Mouse (Mus musculus) MEL (cell line): Measurements from ENCODE around the gene Atf3. TPM values are rescaled to one million over a fixed set of nuclear protein-coding genes. Genes with fewer than 3 reads are reported as not detected.

Source experiments
- DNase-seq: peaks from one replicate; pipeline ENCODE4 v3.0.0; 2011; ENCODE audit warnings: low read depth, low spot score
- H3K27ac ChIP-seq: 2 replicates; pipeline ENCODE4 v1.5.1; 2012; ENCODE audit warnings: low read depth, mild to moderate bottlenecking, control low read depth, low read length, moderate library complexity; ENCODE audit not compliant: control insufficient read depth
- H3K27me3 ChIP-seq, 2 experiments: fragments of 150-350 bp in 1 of 2; sonication (generic) in 1 of 2; 2 replicates each; pipeline ENCODE4 v1.6.1; 2012; ENCODE audit warnings: low read length in 2 of 2, mild to moderate bottlenecking in 2 of 2, improper control_type of control experiment in 1 of 2, moderate library complexity in 1 of 2; ENCODE audit not compliant: insufficient read depth in 2 of 2, control insufficient read depth in 1 of 2
- H3K36me3 ChIP-seq, 2 experiments: 2 replicates each; pipeline ENCODE4 v1.6.1; 2012 to 2014; ENCODE audit warnings: low read length in 2 of 2, improper control_type of control experiment in 1 of 2, inconsistent platforms in 1 of 2, mild to moderate bottlenecking in 1 of 2; ENCODE audit not compliant: insufficient read depth in 2 of 2, control insufficient read depth in 1 of 2
- H3K4me1 ChIP-seq, 2 experiments: fragments of 150-350 bp in 1 of 2; sonication (generic) in 1 of 2; 2 replicates each; pipeline ENCODE4 v1.6.1; 2012; ENCODE audit warnings: low read length in 2 of 2, improper control_type of control experiment in 1 of 2, mild to moderate bottlenecking in 1 of 2; ENCODE audit not compliant: insufficient read depth in 2 of 2, control insufficient read depth in 1 of 2
- H3K4me3 ChIP-seq, 2 experiments: fragments of 150-350 bp in 1 of 2; sonication (generic) in 1 of 2; 2 replicates each; pipeline ENCODE4 v1.5.1; 2012; ENCODE audit warnings: low read depth in 2 of 2, low read length in 2 of 2, mild to moderate bottlenecking in 2 of 2, moderate library complexity in 2 of 2, control low read depth in 1 of 2, improper control_type of control experiment in 1 of 2; ENCODE audit not compliant: control insufficient read depth in 1 of 2, insufficient read depth in 1 of 2
- H3K79me2 ChIP-seq: 2 replicates; pipeline ENCODE4 v1.6.1; 2012; ENCODE audit warnings: mild to moderate bottlenecking, low read length, moderate library complexity; ENCODE audit not compliant: control insufficient read depth, poor library complexity, insufficient read depth
- H3K9ac ChIP-seq: 2 replicates; pipeline ENCODE4 v1.6.1; 2012; ENCODE audit warnings: low read depth, mild to moderate bottlenecking, control low read depth, low read length, moderate library complexity; ENCODE audit not compliant: control insufficient read depth, poor library complexity, severe bottlenecking
- H3K9me3 ChIP-seq: fragments of 150-350 bp; sonication (generic); replicated peaks from 2 replicates; pipeline ENCODE4 v1.6.1; 2012; ENCODE audit warnings: mild to moderate bottlenecking, low read length, improper control_type of control experiment, moderate library complexity; ENCODE audit not compliant: insufficient read depth
- CHD2 ChIP-seq: IDR thresholded peaks from 2 replicates; pipeline ENCODE4 v1.6.1; 2011; ENCODE audit warnings: low read length, improper control_type of control experiment
- E2F4 ChIP-seq: IDR thresholded peaks from 2 replicates; pipeline ENCODE4 v1.6.1; 2011; ENCODE audit warnings: low read depth, low read length, improper control_type of control experiment, borderline replicate concordance
- ELF1 ChIP-seq: IDR thresholded peaks from 2 replicates; pipeline ENCODE4 v1.6.1; 2014; ENCODE audit warnings: low read depth, mild to moderate bottlenecking, inconsistent platforms, low read length, improper control_type of control experiment, moderate library complexity
- ETS1 ChIP-seq: IDR thresholded peaks from 2 replicates; pipeline ENCODE4 v1.6.1; 2012; ENCODE audit warnings: low read depth, mild to moderate bottlenecking, inconsistent platforms, low read length, improper control_type of control experiment, moderate library complexity
- GABPA ChIP-seq: IDR thresholded peaks from 2 replicates; pipeline ENCODE4 v1.6.1; 2012; ENCODE audit warnings: low read depth, mild to moderate bottlenecking, inconsistent platforms, low read length, improper control_type of control experiment, moderate library complexity
- GATA1 ChIP-seq: IDR thresholded peaks from 2 replicates; pipeline ENCODE4 v1.6.1; 2011; ENCODE audit warnings: low read depth, low read length, improper control_type of control experiment
- HCFC1 ChIP-seq: IDR thresholded peaks from 2 replicates; pipeline ENCODE4 v1.6.1; 2012; ENCODE audit warnings: low read depth, mild to moderate bottlenecking, inconsistent platforms, low read length, improper control_type of control experiment, moderate library complexity
- KAT2A ChIP-seq: conservative IDR thresholded peaks from 2 replicates; pipeline ENCODE4 v1.6.1; 2012; ENCODE audit warnings: low read depth, low read length, improper control_type of control experiment, inconsistent platforms
- MAFK ChIP-seq: IDR thresholded peaks from 2 replicates; pipeline ENCODE4 v1.6.1; 2011; ENCODE audit warnings: low read depth, mild to moderate bottlenecking, low read length, improper control_type of control experiment, borderline replicate concordance
- MAZ ChIP-seq: IDR thresholded peaks from 2 replicates; pipeline ENCODE4 v1.6.1; 2012; ENCODE audit warnings: low read depth, mild to moderate bottlenecking, inconsistent platforms, low read length, improper control_type of control experiment
- MXI1 ChIP-seq: IDR thresholded peaks from 2 replicates; pipeline ENCODE4 v1.6.1; 2011; ENCODE audit warnings: mild to moderate bottlenecking, low read depth, low read length, improper control_type of control experiment
- MYB ChIP-seq: IDR thresholded peaks from 2 replicates; pipeline ENCODE4 v1.6.1; 2011; ENCODE audit warnings: mild to moderate bottlenecking, low read depth, low read length, improper control_type of control experiment
- NELFE ChIP-seq: IDR thresholded peaks from 2 replicates; pipeline ENCODE4 v1.6.1; 2011; ENCODE audit warnings: low read depth, low read length, improper control_type of control experiment
- NRF1 ChIP-seq: IDR thresholded peaks from 2 replicates; pipeline ENCODE4 v1.6.1; 2014; ENCODE audit warnings: low read depth, mild to moderate bottlenecking, inconsistent platforms, low read length, improper control_type of control experiment, moderate library complexity; ENCODE audit not compliant: poor library complexity, insufficient read depth, severe bottlenecking
- POLR2A ChIP-seq, 2 experiments: IDR thresholded peaks; 2 replicates each; pipeline ENCODE4 v1.6.1; 2011 to 2012; ENCODE audit warnings: low read length in 2 of 2, mild to moderate bottlenecking in 2 of 2, control low read depth in 1 of 2, improper control_type of control experiment in 1 of 2, low read depth in 1 of 2, moderate library complexity in 1 of 2; ENCODE audit not compliant: control insufficient read depth in 1 of 2, insufficient read depth in 1 of 2, poor library complexity in 1 of 2
- TAL1 ChIP-seq: IDR thresholded peaks from 2 replicates; pipeline ENCODE4 v1.6.1; 2012; ENCODE audit warnings: mild to moderate bottlenecking, inconsistent platforms, low read length, moderate library complexity, mixed read lengths
- TBP ChIP-seq: IDR thresholded peaks from 2 replicates; pipeline ENCODE4 v1.8.0; 2011; ENCODE audit warnings: low read depth, low read length, improper control_type of control experiment
- polyA plus RNA-seq, 2 experiments: library from polyadenylated mRNA; stranded (reverse) in 1 of 2; unstranded in 1 of 2; fragments of >175 nt in 1 of 2; fragments of >200 nt in 1 of 2; gene quantifications; 2 replicates each; pipeline versions ENCODE4 v1.2.1 to v1.2.4; 2012; ENCODE audit warnings: low replicate concordance in 2 of 2, low read depth in 1 of 2; ENCODE audit not compliant: insufficient read length in 2 of 2, insufficient read depth in 1 of 2, missing spikeins in 1 of 2
- total RNA-seq: library from RNA; depleted of rRNA; stranded (reverse); fragments of 300-350 nt; gene quantifications from 2 replicates; pipeline ENCODE4 v1.2.3, GENCODE M21; 2012

Gene Atf3
- total and polyA plus RNA-seq, 3 experiments: 0.46 to 1.4 TPM; not detected in 1

DNA sequence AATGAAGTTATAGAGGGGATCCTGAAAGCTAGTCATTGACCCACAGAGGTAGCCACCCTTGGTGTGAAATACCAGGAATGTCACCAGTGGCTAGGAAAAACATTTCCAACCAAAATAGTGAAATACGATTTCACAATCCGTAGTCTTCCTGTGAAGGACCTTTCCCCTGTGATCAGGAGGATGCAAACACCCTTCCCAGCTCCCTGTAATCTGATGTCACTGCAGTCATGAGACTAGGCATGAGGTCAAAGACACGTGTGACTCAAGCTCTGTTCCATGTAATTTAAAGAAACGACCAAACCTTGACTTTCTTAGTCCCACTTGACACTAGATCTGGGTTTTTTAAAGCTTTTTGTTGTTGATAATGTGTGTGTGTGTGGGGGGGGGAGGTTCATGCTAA lies 21.8 kb upstream of the Atf3 start:
- no peak for TF ChIP-seq KAT2A
- TF ChIP-seq GABPA: no peak
- TF ChIP-seq NRF1: no peak
- no peak for TF ChIP-seq ETS1
- TF ChIP-seq MAZ: no peak
- H3K4me3 ChIP-seq: no peak overlapping the region
- H3K27ac ChIP-seq: no peak overlapping the region

GRCm38 (mm10) chr1:191235788-191236542 lies 18.1 kb upstream of the Atf3 start:
- H3K79me2 ChIP-seq: no peaks in the 10 kb centered on the region
- TF ChIP-seq MAFK (no peak), GATA1 (no peak), CHD2 (no peak), NELFE (no peak), HCFC1 (no peak), TBP (no peak), MYB (no peak), POLR2A (IDR thresholded peaks at IDR 0.05; ENCODE audit: control insufficient read depth in 1 of 2, insufficient read depth in 1 of 2, low read depth in 1 of 2, low read length in 2 of 2, poor library complexity in 1 of 2) (no peak), TAL1 (no peak), E2F4 (no peak), ELF1 (no peak), MXI1 (no peak)
- no peak overlapping the region for H3K27ac ChIP-seq
- H3K27me3 ChIP-seq: no peaks in the 10 kb centered on the region
- DNase-seq: no peak
- no peaks in the 10 kb centered on the region for H3K4me1 ChIP-seq
- no peak overlapping the region for H3K9ac ChIP-seq
- H3K9me3 ChIP-seq: no peaks in the 10 kb centered on the region
- no peak overlapping the region for H3K4me3 ChIP-seq
- H3K36me3 ChIP-seq: no peaks in the 10 kb centered on the region

More for the DNA sequence above, 21.8 kb upstream of the Atf3 start:
- Histone ChIP-seq H3K27me3 (no peaks in the 10 kb centered on the region), H3K4me1 (peaks cover 0 to 4% of the 10 kb centered on the region in 2 experiments; a peak in 2 of 4 replicates), H3K79me2 (no peaks in the 10 kb centered on the region), H3K9ac (no peak overlapping the region), H3K36me3 (peaks cover 0 to 2% of the 10 kb centered on the region in 2 experiments; a peak in 1 of 4 replicates), H3K9me3 (no peaks in the 10 kb centered on the region)
- DNase-seq: no peak
